ENCODE assay signal across 8 mouse cellular contexts in the genomic region with DNA sequence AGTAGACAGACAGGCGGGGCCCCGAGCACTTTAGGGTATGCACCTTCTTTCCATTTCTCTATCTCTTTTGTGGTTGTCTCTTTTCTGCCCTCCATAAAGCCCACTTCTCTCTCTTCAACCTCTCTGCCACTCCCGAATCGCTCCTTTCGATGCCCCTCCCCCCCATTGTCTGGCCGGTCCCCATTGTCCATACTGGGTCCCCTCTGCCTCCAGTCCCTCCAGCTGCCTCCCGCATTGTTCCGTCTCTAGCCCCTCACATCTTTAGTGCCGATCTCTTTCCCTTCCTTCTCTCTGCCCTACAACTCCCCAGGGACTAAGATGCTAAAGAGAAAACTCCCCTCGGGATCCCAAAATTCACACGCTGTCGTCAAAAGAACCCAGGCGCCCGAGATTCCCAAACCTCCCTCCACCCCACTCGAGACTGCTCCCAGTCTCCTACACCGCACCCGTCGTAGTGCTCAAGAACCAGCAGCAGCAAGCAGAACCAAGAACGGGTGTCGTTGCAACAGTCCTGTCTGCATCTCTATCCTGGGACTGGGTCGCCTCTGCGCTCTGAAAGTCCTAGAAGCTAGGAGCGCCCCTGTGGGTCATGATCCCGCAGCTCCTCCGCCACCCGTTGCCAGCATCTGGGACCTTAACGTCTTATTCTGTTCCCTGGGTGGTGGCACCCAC. TPM values are rescaled to one million over a fixed set of nuclear protein-coding genes. Genes with fewer than 3 reads are reported as not detected.
DNase-seq lines count a peak whose midpoint lies in the region; ATAC-seq and TF ChIP-seq lines count a peak whose summit lies in the region.

No protein-coding gene starts in this region.

- peak overlapping the region; percentile 72 for H3K9ac ChIP-seq in heart, embryonic 13.5 days
- peak overlapping the region; percentile 53 for H3K9ac ChIP-seq in hindbrain, embryonic 14.5 days
- peak overlapping the region; percentile 51 for H3K9ac ChIP-seq in midbrain, embryonic 15.5 days

- ATAC-seq in heart, embryonic 13.5 days (ENCODE audit: extremely low read depth, insufficient number of reproducible peaks, low FRiP score, low TSS enrichment) = no peak
- ATAC-seq in hindbrain, embryonic 14.5 days (ENCODE audit: low FRiP score) = 0 out of 2 replicates have a peak, but pooled peaks have one; percentile 26
- ATAC-seq in midbrain, embryonic 15.5 days (replicated peaks) = peak; percentile 57; the same call in 1 of the 2 replicates

- DNase-seq in heart, postnatal 25 days (ENCODE audit: low spot score) = no peak
- DNase-seq in hindbrain, embryonic 14.5 days (ENCODE audit: low spot score) = no peak
- DNase-seq in left cerebral cortex, postnatal 10 days (ENCODE audit: extremely low spot score in 1 of 2, low spot score in 2 of 2) = no peak
- no peak for DNase-seq in right cerebral cortex, adult 2 months (ENCODE audit: low spot score in 2 of 2)
- DNase-seq in kidney, postnatal 36 days = no peak

- H3K9me3 ChIP-seq in heart, embryonic 13.5 days = no peaks in the 10 kb centered on the region
- H3K9me3 ChIP-seq in hindbrain, embryonic 14.5 days (ENCODE audit: control insufficient read depth, low read length) = no peaks in the 10 kb centered on the region
- no peaks in the 10 kb centered on the region for H3K9me3 ChIP-seq in midbrain, embryonic 15.5 days

- peak overlapping the region; percentile 51 for H3K4me3 ChIP-seq in heart, embryonic 13.5 days
- peak overlapping the region; percentile 10; the same call in 1 of the 2 replicates for H3K4me3 ChIP-seq in cortical plate, adult 2 months (ENCODE audit: insufficient read depth, low read length)
- peak overlapping the region; percentile 42 for H3K4me3 ChIP-seq in hindbrain, embryonic 14.5 days (replicated peaks; ENCODE audit: low read length)
- H3K4me3 ChIP-seq in midbrain, embryonic 15.5 days = peak overlapping the region; percentile 50

- H3K36me3 ChIP-seq in heart, embryonic 13.5 days = no peaks in the 10 kb centered on the region
- H3K36me3 ChIP-seq in hindbrain, embryonic 14.5 days (replicated peaks; ENCODE audit: control insufficient read depth, insufficient read depth) = no peaks in the 10 kb centered on the region
- H3K36me3 ChIP-seq in midbrain, embryonic 15.5 days (replicated peaks) = no peaks in the 10 kb centered on the region

- H3K27ac ChIP-seq in heart, embryonic 13.5 days (replicated peaks) = no peak overlapping the region
- no peak overlapping the region for H3K27ac ChIP-seq in cortical plate, adult 2 months (ENCODE audit: insufficient read depth, low read length)
- H3K27ac ChIP-seq in hindbrain, embryonic 14.5 days = peak overlapping the region; percentile 27
- H3K27ac ChIP-seq in midbrain, embryonic 15.5 days = peak overlapping the region; percentile 38; the same call in 1 of the 2 replicates

- H3K4me2 ChIP-seq in heart, embryonic 13.5 days = peak overlapping the region; percentile 81
- H3K4me2 ChIP-seq in hindbrain, embryonic 14.5 days (replicated peaks) = peak overlapping the region; percentile 71
- peak overlapping the region; percentile 97 for H3K4me2 ChIP-seq in midbrain, embryonic 15.5 days

- intact Hi-C loops in heart, postnatal 25 days (cut with DNase I) = loop anchor here (1.0 to 5.0 kb wide), 2 partner anchors 54 to 60 kb away; no protein-coding TSS in a partner anchor
- intact Hi-C loops in left cerebral cortex, postnatal 10 days (cut with DNase I) = loop anchor here (2.0 to 5.0 kb wide), 2 partner anchors 52 to 60 kb away; no protein-coding TSS in a partner anchor

- WGBS in heart, embryonic 13.5 days = under 1% methylated on average over 27 of the region's 27 CpGs
- WGBS in hindbrain, embryonic 14.5 days = under 1% methylated on average over 27 of the region's 27 CpGs
- WGBS in midbrain, embryonic 15.5 days = 1% methylated on average over 27 of the region's 27 CpGs

- no peak for TF ChIP-seq POLR2A in cortical plate, adult 2 months (IDR thresholded peaks at IDR 0.05; ENCODE audit: extremely low read depth, insufficient read depth, low read length)

- H3K4me1 ChIP-seq in heart, embryonic 13.5 days = peaks cover 31% of the 10 kb centered on the region
- no peaks in the 10 kb centered on the region for H3K4me1 ChIP-seq in cortical plate, adult 2 months (ENCODE audit: control insufficient read depth, insufficient read depth, low read length)
- H3K4me1 ChIP-seq in hindbrain, embryonic 14.5 days (replicated peaks; ENCODE audit: control insufficient read depth, insufficient read depth, low read length) = peaks cover 31% of the 10 kb centered on the region
- H3K4me1 ChIP-seq in midbrain, embryonic 15.5 days = peaks cover 28% of the 10 kb centered on the region

- H3K27me3 ChIP-seq in heart, embryonic 13.5 days (replicated peaks) = peaks cover 98% of the 10 kb centered on the region
- H3K27me3 ChIP-seq in hindbrain, embryonic 14.5 days (ENCODE audit: control insufficient read depth, insufficient read depth, low read length) = peaks cover 43% of the 10 kb centered on the region
- peaks cover 43% of the 10 kb centered on the region for H3K27me3 ChIP-seq in midbrain, embryonic 15.5 days (replicated peaks)

- no peak for TF ChIP-seq CTCF in cortical plate, adult 2 months (IDR thresholded peaks at IDR 0.05; ENCODE audit: extremely low read depth, insufficient read depth, low read length)

RNA-seq across cellular contexts. Expression of a gene that starts 0.6 kb away (rescaled TPM):
- polyA plus RNA-seq in heart, embryonic 13.5 days (2015; fragmentation: Nextera tagmentation; extraction: Ambion mirVana) = 3.3 and 4.9 TPM in 2 replicates
- total RNA-seq in heart, postnatal 25 days (2021) = under 1 TPM; 0.44 to 0.70 TPM
- 0.86 and 0.93 TPM in 2 replicates for polyA plus RNA-seq in cortical plate, adult 2 months (2012; rRNA removed)
- polyA plus RNA-seq in hindbrain, embryonic 14.5 days (2014; fragmentation: Nextera tagmentation; extraction: Ambion mirVana) = 38.2 and 48.5 TPM in 2 replicates
- polyA plus RNA-seq in midbrain, embryonic 15.5 days (2015; fragmentation: Nextera tagmentation; extraction: Ambion mirVana) = 14.0 and 15.4 TPM in 2 replicates
- total RNA-seq in left cerebral cortex, postnatal 10 days (2021) = 1 to 10 TPM; 1.9 to 2.1 TPM

Comparison
In these comparisons a context has a peak if more than half of its experiments do, and no peak if none do; other contexts are left out.
1. H3K27ac ChIP-seq: peak in hindbrain, embryonic 14.5 days (single experiment) and midbrain, embryonic 15.5 days (single experiment); none in heart, embryonic 13.5 days (single experiment) and cortical plate, adult 2 months (single experiment).
2. Peak in every context shown above with its lines, with median percentiles within 50 percentile points of each other: H3K4me2 ChIP-seq, H3K4me3 ChIP-seq and H3K9ac ChIP-seq.